Mouse (Mus musculus) frontal cortex, postnatal 10 days (tissue): ENCODE data around the gene Adpgk.
A peak's percentile ranks its signal among the peaks of the same experiment; 100 is the strongest.

ENCODE experiments used
- DNase-seq, 2 experiments: peaks; one replicate each; pipeline ENCODE4 v3.0.0; 2022; ENCODE audit warnings: low spot score in 2 of 2, mixed read lengths in 1 of 2

The Adpgk gene

GRCm38 (mm10) chr9:59290957-59291687, at the start of gene Adpgk:
Gene Adpgk (plus strand): TSS chr9:59291558.
- peak; percentile 98 for DNase-seq

GRCm38 (mm10) chr9:59245181-59245580, 46.2 kb upstream of the Adpgk start:
- no peak for DNase-seq

DNA sequence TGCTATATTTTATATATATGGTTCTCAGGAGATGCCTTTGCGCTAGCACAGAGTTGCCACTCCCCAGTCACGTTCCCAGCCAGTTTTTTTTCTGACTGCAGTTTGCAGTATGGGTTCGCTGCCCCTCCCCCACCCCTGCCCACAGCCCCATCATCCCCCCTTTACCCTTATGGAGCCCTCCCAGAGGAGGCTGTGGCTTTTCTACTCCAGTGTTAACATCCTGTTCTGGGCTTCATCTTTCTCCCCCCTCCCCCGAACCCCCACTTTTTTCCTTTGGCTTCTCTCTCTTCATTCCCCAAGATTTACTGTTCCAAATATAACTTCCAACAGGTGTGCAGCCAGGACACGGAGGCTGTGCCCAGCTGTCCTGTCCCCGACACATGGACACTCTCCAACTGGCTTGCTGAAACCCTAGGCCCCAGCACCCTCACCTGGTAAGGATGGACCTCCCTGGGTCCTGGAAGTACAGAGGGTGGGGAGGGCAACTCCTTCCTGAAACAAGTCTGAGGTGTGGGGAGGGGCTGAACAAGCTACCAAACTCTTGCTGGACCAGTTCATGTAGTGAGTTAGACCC, 44.8 kb upstream of the Adpgk start:
- DNase-seq, result no peak

DNA sequence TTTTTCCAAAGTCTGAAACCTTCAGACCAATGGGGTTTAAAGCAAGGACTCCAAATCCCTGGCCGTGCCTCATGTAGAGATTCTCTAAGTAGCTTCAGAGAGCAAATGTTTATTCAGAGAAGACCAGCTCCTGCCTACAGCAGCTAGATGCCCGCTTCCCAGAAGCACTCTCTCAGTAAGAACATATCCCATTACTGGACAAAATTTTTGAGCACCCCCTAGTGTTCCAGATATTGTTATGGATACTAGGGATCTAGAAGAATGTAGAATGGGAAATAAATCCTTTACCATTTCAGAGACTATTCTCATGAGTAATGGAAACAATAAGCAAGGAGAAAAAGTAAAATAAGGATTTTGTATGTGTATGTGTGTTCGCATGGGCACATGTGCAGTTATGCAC, 42.0 kb upstream of the Adpgk start:
- DNase-seq, result no peak

DNA sequence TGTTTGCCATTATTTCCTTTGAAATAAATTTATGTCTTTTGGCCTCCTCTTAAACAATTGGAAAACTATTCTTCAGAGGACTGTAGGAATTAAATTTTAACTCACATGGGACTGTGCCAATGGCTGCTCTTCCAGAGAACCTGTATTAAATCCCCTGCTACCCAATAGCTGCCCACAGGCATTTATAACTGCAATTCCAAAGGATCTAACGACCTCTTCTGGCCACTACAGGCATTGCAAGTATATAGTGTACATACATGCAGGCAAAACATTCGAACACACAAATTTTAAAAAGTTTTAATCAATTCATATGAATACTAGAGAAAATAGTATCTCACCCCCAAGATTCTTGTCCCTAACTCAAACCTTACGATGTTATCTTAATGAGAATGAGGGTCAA, 41.1 kb upstream of the Adpgk start:
- DNase-seq, result no peak

DNA sequence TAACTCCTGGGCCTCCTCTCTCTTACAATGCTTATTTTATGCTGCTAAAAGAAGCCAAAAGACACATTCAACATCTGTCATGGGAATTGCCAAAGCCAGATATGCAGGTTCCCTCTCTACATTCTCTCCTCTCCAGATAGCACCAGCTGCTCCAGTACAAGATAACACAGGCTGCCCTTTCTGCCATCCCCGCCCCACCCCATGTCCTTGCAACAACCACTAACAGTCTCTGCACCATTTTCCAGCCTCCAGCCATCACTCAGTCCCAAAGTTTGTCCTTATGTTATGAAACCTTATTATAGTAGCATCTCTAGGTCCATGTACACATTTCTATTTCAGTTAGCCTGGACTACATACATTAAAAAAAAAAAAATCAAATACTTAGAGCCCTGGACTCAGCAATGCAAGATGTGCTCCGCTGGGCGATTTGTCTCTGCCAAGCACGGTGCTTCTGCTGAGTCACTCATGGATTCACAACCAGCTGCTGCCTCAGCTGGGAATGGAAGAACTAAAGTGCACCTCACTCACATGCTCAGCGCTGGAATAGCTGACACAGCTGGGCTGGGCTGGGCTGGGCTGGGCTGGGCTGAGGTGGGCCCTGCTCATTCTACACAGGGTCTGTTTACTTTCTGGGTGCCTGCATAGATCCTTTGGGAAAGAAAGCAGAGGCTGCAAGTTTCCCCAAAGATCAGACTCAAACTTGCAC, 36.5 kb upstream of the Adpgk start:
- no peak for DNase-seq

DNA sequence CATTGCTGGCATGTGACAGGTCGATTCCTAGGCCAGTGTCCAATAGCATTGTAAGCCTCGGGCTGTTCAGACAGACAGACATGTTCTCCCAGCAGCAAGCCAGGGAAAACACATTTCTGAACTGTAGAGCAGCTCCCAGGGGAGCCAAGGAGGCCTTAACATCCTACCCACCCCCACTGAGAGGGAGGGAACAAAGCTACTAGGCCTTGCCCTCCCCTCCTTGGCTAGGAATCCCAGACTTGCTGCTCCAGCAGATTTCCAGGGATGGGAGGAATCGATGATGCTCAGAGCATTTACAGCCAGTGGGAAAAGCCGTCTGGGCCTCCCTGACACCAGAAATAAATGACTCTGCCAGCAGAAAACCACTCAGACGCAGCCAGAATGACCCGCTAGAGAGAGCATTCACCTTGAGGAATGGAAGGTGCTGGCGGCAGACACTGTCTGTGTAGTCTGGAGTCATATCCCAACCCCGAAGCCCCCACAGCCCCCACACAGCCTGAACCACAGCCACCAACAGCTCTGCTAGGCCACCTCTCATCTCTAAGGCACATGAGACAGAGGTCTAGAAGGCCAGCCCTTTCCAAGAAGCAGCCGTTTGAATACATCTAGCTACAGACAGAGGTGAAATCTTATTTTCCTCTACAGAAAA, 31.4 kb upstream of the Adpgk start:
- no peak for DNase-seq

DNA sequence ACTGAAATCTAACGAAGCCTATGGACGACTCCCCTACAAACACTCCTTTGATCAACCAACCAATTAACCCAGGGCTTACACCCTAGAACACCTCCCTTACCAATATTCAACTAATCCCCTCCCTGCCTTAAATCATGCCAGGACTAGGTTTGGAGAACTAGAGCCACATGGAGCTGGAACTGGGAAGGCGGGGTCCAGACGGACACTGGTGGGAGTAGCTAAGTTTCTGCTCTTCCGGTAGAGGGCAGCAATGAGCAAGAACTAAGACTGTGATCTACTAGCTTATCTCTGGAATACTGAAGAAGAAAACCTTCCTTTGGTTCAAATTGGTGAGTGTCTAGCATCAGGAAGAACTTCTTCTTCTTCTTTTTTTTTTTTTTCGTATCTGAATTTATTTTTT, 25.0 kb upstream of the Adpgk start:
- DNase-seq, result no peak

DNA sequence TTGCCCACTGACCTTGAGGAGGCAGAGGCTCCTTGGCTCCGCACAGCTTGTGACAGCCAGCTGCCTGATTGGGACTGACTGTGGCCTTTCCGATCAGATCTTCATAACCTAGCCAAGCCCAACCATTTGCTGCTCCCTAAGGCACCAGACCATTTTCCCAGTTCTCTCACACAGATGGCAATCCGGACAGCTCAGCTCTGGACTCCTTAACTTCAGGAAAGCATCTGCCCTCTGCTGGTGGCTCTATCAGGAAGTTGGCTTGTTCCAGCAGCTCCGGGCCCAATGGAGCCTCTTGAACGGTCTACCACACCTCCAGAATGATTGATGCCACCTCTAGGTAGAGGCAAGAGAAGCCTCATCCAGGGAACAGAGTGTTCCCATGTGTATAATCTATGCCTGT, 21.6 kb upstream of the Adpgk start:
- DNase-seq, result peak in 1 of 2 experiments; percentile 59

DNA sequence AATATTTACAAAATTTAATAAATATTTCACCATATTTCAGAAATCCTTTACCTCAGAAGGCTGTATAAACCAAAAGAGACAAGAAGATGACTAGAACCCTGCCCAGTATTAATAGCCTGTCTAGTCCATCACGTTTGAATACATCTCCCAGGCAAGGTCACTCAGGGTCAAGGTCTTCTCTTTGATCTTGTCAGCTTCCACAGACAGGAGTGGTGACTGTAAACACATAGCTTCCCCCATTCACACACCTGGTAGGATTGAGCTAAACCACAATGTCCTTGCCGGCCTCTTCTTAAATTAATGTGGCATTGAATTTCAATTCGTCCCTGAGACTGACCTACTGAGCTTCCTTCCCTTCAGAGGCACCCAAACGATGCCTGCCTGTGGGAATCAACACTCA, 20.3 kb upstream of the Adpgk start:
- DNase-seq, result no peak

DNA sequence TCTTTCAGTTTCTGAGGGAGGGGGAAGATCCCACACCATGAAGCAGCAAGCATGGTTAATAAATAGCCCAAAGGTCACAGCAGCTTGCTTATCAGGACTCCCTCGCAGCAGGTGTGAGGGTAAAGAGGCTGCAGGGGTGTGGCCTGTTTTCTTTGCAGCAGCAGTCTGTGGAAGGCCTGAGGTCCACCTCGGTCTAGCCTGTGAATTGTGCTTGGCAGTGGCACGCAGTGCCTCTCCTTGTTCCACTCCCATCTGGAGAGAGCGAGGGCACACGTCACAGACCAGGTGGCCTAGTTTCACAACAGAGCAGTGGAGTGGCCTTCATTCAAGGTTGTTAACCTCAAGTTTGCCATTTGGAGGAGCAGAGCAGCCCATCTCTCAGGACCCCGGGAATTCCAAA, 19.6 kb upstream of the Adpgk start:
- no peak for DNase-seq

DNA sequence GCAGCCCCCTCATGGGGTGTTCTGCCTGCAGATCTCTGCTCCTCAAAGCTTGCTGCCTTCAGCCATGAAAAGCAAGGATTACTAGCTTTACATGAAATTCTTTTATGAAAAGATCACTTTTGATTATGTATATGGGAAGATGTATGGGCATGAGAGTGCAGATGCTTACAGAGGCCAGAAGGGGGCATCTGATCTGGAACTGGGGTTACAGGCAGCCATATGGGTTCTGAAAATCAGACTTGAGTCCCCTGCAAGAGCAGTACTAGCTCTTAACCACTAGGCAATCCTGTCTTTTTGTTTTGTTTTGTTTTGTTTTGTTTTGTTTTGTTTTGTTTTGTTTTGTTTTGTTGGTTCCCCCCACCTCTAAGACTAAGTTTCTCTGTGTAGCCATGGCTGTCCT, 18.2 kb upstream of the Adpgk start:
- DNase-seq, result no peak

GRCm38 (mm10) chr9:59274846-59275455, 16.4 kb upstream of the Adpgk start:
- no peak for DNase-seq

DNA sequence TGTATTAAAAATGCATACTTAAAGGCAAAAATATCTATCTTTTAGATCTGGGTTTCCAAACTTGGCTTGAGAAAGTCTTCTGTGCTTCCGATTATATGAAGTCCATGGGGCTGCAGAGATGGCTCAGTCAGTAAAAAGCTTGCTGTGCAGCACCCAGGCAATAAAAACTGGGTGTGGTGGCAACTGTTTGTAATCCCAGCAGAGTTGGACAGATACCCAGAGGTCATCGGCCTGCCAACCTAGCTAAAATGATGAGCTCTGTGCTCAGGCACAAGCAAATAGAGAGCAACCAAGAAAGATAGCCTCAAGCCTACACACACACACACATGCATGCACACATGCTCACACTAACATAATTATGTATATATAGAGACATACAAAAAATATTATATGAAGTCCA, 13.2 kb upstream of the Adpgk start:
- DNase-seq, result no peak

DNA sequence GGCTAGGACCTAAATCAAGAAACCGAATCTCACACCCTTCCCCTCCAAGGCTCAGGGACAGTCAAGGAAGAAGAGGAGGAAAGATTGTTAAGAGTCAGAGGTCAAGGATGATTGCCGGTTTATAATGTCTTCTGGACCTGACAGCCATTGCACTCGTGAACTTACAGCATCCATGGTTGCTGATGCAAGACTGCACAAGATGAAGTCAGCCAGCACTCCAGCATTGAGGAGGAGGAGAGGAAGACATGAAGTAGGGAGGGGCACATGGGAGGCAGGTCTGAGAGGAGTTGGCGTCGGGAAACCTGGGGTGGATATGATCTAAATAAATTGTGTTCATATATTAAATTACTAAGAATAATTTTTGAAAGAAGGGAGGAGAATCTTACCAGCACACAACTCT, 12.7 kb upstream of the Adpgk start:
- DNase-seq, result no peak

DNA sequence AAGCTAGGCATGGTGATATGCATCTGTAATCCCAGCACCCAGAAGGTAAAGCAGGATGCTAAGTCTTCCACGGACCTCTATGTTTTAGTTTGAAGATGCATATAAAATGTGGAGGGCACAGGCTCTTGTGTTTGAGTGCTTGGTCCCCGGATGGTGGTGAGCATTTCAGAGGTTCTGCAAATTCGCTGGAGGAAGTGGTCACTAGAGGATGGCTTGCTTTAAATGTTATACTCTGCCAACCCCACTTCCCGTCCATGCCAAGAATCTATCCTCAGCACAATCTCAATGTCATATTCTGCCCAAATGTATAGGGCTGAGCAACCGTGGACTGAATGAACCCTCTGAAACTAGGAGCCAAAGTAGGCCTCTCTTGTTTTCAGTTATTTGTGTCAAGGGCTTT, 10.5 kb upstream of the Adpgk start:
- no peak for DNase-seq

- peak; percentile 69 to 81 for DNase-seq
Observed at GRCm38 (mm10) chr9:59281871-59282682, 9.3 kb upstream of the Adpgk start.

DNA sequence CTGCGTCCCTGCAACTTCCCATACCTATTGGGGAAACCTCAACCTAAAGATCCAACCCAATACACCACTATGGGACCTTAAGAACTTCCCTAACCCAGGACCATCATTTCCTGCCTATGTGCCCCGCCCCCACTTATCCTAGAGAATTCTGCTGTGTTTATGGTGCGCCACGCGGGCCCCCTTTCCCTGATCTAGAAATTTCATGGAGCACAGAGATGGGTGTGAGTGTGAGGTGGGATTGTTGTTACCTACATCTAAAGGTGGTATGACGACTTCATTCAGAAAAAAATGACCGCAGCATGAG, 8.7 kb upstream of the Adpgk start:
- DNase-seq, result no peak

DNA sequence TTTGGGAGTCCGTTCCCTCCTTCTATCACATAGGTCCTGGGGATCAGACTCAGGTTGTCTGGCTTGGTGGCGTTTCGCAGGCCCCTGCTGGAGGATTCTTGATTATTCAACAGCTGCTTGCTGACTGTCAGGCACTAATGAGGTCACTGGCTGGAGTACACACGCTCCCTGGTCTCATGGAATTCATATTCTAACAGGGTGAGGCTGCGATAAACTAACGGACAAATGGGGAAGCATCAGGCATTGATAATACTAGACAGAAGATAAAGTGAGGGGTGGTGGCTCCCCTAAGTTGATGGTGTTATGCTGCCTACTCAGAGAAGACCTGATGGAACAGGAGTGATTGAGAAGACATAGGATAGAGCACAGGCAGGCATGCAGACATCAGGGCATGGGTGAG, 5.7 kb upstream of the Adpgk start:
- DNase-seq, result no peak

- no peak for DNase-seq
Observed at GRCm38 (mm10) chr9:59288058-59288457, 3.3 kb upstream of the Adpgk start.

DNA sequence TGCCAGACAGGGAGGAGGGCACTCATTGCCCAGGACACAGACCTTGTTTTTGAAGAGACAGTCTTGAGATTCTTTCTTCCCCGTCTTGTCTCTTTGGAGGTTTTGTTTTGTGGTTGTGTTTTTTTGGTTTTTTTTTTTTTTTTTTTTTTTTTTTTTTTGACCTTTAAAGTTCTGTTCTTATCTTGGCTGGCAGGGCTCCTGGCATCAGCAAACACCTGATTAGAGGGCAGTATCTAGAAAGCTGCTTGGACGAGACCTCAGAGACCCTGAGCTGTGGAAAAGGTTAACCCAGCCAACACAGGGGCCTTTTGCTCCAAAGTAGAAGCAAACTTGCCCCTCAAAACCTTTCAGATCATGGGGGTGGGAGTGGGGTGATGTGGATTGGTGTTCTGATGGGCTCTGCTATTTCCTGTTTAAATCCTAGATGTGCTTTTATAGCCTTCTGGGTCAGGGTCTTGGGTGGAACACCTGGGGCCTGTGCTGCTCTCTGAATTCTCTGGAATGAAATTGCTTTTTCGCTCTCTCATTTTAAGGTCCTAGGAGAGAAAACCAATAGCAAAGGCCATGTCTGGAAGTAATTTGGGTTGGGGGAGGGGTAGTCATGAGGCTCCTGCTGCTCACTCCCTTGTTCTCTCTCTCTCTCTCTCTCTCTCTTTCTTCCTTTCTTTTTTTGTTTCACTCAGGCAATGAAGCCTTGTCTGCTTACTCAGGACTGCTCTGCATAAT, 2.5 kb upstream of the Adpgk start:
- no peak for DNase-seq
